Mouse (Mus musculus): ENCODE data around the gene Gm973. TPM values are rescaled to one million over a fixed set of nuclear protein-coding genes. Genes with fewer than 3 reads are reported as not detected.

The Gm973 gene
- polyA plus RNA-seq, 1 experiment, result not detected

GRCm38 (mm10) chr1:59511566-59512270 is 4.3 kb upstream of the Gm973 start:
- no peak for TF ChIP-seq POLR2A (IDR thresholded peaks at IDR 0.05; ENCODE audit: borderline replicate concordance, low read depth, low read length)
- no peak for TF ChIP-seq CTCF (IDR thresholded peaks at IDR 0.05; ENCODE audit: low read depth, low read length)
- H3K4me1 ChIP-seq (ENCODE audit: control insufficient read depth, insufficient read depth, low read length), result no peaks in the 10 kb centered on the region
- no peak overlapping the region for H3K4me3 ChIP-seq (ENCODE audit: insufficient read depth, low read length)
- no peak overlapping the region for H3K27ac ChIP-seq (ENCODE audit: insufficient read depth, low read depth, low read length)

- TF ChIP-seq CTCF (IDR thresholded peaks at IDR 0.05; ENCODE audit: low read depth, low read length), result no peak
- no peak for TF ChIP-seq POLR2A (IDR thresholded peaks at IDR 0.05; ENCODE audit: borderline replicate concordance, low read depth, low read length)
These were observed 4.3 kb downstream of the Gm973 start for GRCm38 (mm10) chr1:59520226-59520837.

GRCm38 (mm10) chr1:59522456-59522855 is 6.4 kb downstream of the Gm973 start:
- no peaks in the 10 kb centered on the region for H3K4me1 ChIP-seq (ENCODE audit: control insufficient read depth, insufficient read depth, low read length)
- H3K27ac ChIP-seq (ENCODE audit: insufficient read depth, low read depth, low read length), result no peak overlapping the region
- TF ChIP-seq POLR2A (IDR thresholded peaks at IDR 0.05; ENCODE audit: borderline replicate concordance, low read depth, low read length) (no peak), CTCF (IDR thresholded peaks at IDR 0.05; ENCODE audit: low read depth, low read length) (no peak)
- H3K4me3 ChIP-seq (ENCODE audit: insufficient read depth, low read length), result no peak overlapping the region

More at GRCm38 (mm10) chr1:59520226-59520837, 4.3 kb downstream of the Gm973 start:
- no peak overlapping the region for H3K4me3 ChIP-seq (ENCODE audit: insufficient read depth, low read length)
- no peak overlapping the region for H3K27ac ChIP-seq (ENCODE audit: insufficient read depth, low read depth, low read length)
- no peaks in the 10 kb centered on the region for H3K4me1 ChIP-seq (ENCODE audit: control insufficient read depth, insufficient read depth, low read length)

GRCm38 (mm10) chr1:59523378-59523958 is 7.4 kb downstream of the Gm973 start:
- Histone ChIP-seq H3K27ac (ENCODE audit: insufficient read depth, low read depth, low read length) (no peak overlapping the region), H3K4me3 (ENCODE audit: insufficient read depth, low read length) (no peak overlapping the region), H3K4me1 (ENCODE audit: control insufficient read depth, insufficient read depth, low read length) (no peaks in the 10 kb centered on the region)
- no peak for TF ChIP-seq POLR2A (IDR thresholded peaks at IDR 0.05; ENCODE audit: borderline replicate concordance, low read depth, low read length)

GRCm38 (mm10) chr1:59524071-59524470 is 8.0 kb downstream of the Gm973 start:
- TF ChIP-seq CTCF (IDR thresholded peaks at IDR 0.05; ENCODE audit: low read depth, low read length), result no peak
- TF ChIP-seq POLR2A (IDR thresholded peaks at IDR 0.05; ENCODE audit: borderline replicate concordance, low read depth, low read length), result no peak
- no peak overlapping the region for H3K27ac ChIP-seq (ENCODE audit: insufficient read depth, low read depth, low read length)
- H3K4me1 ChIP-seq (ENCODE audit: control insufficient read depth, insufficient read depth, low read length), result no peaks in the 10 kb centered on the region
- no peak overlapping the region for H3K4me3 ChIP-seq (ENCODE audit: insufficient read depth, low read length)

GRCm38 (mm10) chr1:59524759-59525158 is 8.7 kb downstream of the Gm973 start:
- TF ChIP-seq POLR2A (IDR thresholded peaks at IDR 0.05; ENCODE audit: borderline replicate concordance, low read depth, low read length) (no peak), CTCF (IDR thresholded peaks at IDR 0.05; ENCODE audit: low read depth, low read length) (no peak)
- no peaks in the 10 kb centered on the region for H3K4me1 ChIP-seq (ENCODE audit: control insufficient read depth, insufficient read depth, low read length)
- H3K4me3 ChIP-seq (ENCODE audit: insufficient read depth, low read length), result no peak overlapping the region
- no peak overlapping the region for H3K27ac ChIP-seq (ENCODE audit: insufficient read depth, low read depth, low read length)

- no peak for TF ChIP-seq POLR2A (IDR thresholded peaks at IDR 0.05; ENCODE audit: borderline replicate concordance, low read depth, low read length)
- TF ChIP-seq CTCF (IDR thresholded peaks at IDR 0.05; ENCODE audit: low read depth, low read length), result no peak
- no peak overlapping the region for H3K27ac ChIP-seq (ENCODE audit: insufficient read depth, low read depth, low read length)
- no peak overlapping the region for H3K4me3 ChIP-seq (ENCODE audit: insufficient read depth, low read length)
- no peaks in the 10 kb centered on the region for H3K4me1 ChIP-seq (ENCODE audit: control insufficient read depth, insufficient read depth, low read length)
These were observed 11.2 kb downstream of the Gm973 start for GRCm38 (mm10) chr1:59527219-59527618.

GRCm38 (mm10) chr1:59534976-59535810 is 19.1 kb downstream of the Gm973 start:
- Histone ChIP-seq H3K27ac (ENCODE audit: insufficient read depth, low read depth, low read length) (no peak overlapping the region), H3K4me1 (ENCODE audit: control insufficient read depth, insufficient read depth, low read length) (no peaks in the 10 kb centered on the region), H3K4me3 (ENCODE audit: insufficient read depth, low read length) (no peak overlapping the region)
- TF ChIP-seq POLR2A (IDR thresholded peaks at IDR 0.05; ENCODE audit: borderline replicate concordance, low read depth, low read length) (no peak), CTCF (IDR thresholded peaks at IDR 0.05; ENCODE audit: low read depth, low read length) (no peak)

GRCm38 (mm10) chr1:59538381-59538780 is 22.3 kb downstream of the Gm973 start:
- no peak for TF ChIP-seq CTCF (IDR thresholded peaks at IDR 0.05; ENCODE audit: low read depth, low read length)
- TF ChIP-seq POLR2A (IDR thresholded peaks at IDR 0.05; ENCODE audit: borderline replicate concordance, low read depth, low read length), result no peak
- no peaks in the 10 kb centered on the region for H3K4me1 ChIP-seq (ENCODE audit: control insufficient read depth, insufficient read depth, low read length)
- H3K4me3 ChIP-seq (ENCODE audit: insufficient read depth, low read length), result no peak overlapping the region
- H3K27ac ChIP-seq (ENCODE audit: insufficient read depth, low read depth, low read length), result no peak overlapping the region

Data from bone marrow macrophage, adult 2 months (primary cell).